Mouse (Mus musculus) spleen, adult 2 months (tissue): Measurements from ENCODE around the gene Myo16.

Experiments used
- CTCF ChIP-seq: fragments of 200-500 bp; IDR thresholded peaks from 2 replicates; pipeline ENCODE4 v1.5.1; 2011; ENCODE audit warnings: mild to moderate bottlenecking, inconsistent platforms; ENCODE audit not compliant: insufficient read depth, insufficient read length, insufficient replicate concordance; ENCODE audit errors: extremely low read depth
- POLR2A ChIP-seq: fragments of 200-500 bp; IDR thresholded peaks from 2 replicates; pipeline ENCODE4 v1.6.1; 2011; ENCODE audit warnings: low read depth, low read length, inconsistent platforms

DNA sequence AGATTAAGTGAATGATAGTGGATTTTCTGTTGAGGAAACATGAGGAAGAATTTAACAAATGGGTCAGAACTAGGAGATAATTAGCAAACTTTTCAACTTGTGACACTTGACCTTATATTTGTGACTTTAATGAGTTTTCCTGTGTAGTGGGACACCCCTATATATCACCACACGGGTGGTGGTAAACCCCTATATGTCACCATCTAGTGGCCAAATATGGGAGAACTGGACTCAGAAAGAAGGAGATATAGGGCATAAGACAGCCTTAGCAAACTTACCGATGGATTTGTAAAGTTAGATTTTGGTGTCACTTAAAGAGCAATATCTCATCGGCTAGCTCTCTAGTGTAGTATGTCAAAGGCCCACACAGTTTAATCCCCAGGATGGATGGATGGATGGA is 147.1 kb downstream of the Myo16 start:
- TF ChIP-seq CTCF (no peak), POLR2A (no peak)
